Mouse (Mus musculus) urinary bladder, postnatal 25 days (tissue): ENCODE results near the gene Xlr3b.
"Not testable (repeated sequence)": the region's sequence is repeated elsewhere in the genome, so short reads cannot be mapped to it uniquely, and the experiment has no call there.

Source experiments
- DNase-seq: peaks from one replicate; pipeline ENCODE4 v3.0.0; 2022; ENCODE audit warnings: low spot score

The Xlr3b gene

DNA sequence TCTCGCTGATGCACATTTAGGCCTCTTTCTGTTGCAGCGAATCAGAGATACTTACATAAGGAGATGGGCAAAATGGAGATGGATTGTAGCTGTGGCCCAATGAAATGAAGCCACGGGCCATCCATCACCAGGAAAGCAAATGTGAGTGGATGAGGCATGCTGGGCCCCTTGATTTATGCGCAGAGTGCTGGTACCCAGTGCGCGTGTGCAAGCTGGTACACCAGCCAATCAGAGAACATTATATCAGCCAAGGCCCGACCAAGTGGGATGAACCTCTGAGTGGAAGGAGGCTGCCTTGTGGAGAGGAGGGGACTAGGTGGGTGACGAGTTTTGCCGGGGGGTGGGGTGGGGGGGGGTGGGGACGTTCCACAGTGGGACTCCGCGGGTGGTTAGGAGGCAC, at the start of gene Xlr3b:
TSS of gene Xlr3b (plus strand) at position 274 of the 400 bp plus-strand sequence.
- not testable (repeated sequence) for DNase-seq

DNA sequence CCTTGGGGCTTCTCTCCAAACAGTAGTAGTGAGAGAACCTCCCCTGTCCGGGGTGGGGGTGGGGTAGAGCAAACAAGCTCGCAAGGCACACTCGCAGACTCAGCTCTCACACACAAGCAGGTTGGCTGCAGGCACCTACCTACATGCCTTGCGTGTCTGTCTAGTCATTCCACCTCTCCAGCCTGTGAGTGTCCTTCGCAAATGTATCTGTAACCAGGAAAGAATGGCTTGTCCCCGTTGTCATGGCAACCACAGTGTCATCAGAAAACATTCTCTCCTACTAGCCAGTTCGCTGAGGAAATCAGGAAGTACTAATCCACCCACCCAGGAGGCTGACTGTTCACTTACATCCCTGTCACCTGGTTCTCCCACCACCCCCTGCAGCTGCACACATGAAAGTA, 48.8 kb upstream of the Xlr3b start:
- not testable (repeated sequence) for DNase-seq

DNA sequence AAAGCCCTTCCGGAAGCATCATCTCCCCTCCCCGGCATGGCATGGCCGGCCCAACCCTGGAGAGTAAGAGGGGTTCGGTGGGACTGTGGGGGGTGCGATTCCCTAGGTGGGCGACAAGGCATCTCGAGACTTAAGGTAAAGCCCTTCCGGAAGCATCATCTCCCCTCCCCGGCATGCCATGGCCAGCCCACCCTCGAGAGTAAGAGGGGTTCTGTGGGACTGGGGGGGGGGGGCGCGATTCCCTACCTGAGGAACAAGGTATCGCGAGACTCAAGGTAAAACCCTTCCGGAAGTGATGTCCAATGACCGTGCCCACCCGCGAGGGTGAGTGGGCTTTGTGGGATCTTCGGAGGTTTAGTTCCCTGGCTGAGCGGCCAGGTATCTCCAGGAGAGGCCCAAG, 43.5 kb upstream of the Xlr3b start, which contains the start of gene Xlr5b:
TSS of gene Xlr5b (plus strand) at position 301 of the 400 bp plus-strand sequence.
- DNase-seq: not testable (repeated sequence)

DNA sequence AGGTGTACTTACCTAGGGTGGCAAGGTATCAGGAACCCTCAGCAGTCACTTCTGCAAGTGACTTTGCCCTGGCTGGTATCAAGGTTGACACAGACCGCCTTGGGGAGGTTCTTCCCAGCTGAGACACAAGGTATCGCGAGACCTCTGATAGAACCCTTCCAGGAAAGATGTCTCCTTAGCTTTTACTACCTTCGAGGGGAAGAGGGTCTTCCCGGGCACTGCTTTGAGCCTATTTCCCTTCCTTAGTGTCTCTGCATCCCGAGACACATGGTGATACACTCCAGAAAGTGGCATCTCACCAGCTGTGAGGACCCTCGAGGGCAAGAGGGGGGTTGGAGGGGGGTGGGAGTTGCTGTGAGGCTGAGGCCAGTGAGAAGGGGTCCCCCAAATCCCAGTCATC, 42.7 kb upstream of the Xlr3b start, which contains the start of gene DXBay18:
TSS of gene DXBay18 (minus strand) at position 101 of the 400 bp plus-strand sequence.
- DNase-seq: not testable (repeated sequence)

DNA sequence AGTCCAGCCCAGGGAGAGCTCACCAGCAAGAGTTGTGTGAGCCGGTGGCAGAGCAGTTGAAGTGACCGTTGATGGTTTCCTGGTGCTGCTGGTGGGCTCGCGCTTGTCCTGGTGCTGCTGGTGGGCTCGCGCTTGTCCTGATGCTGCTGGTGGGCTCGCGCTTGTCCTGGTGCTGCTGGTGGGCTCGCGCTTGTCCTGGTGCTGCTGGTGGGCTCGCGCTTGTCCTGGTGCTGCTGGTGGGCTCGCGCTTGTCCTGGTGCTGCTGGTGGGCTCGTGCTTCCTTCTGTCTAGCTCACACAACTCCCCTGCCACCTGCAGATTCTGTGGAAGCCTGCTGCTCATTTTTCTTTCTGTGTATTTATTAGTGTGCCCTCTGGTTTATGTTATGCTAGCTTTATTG, 15.1 kb upstream of the Xlr3b start, which contains the start of gene Spin2d:
TSS of gene Spin2d (minus strand) at position 101 of the 400 bp plus-strand sequence.
- DNase-seq: not testable (repeated sequence)

DNA sequence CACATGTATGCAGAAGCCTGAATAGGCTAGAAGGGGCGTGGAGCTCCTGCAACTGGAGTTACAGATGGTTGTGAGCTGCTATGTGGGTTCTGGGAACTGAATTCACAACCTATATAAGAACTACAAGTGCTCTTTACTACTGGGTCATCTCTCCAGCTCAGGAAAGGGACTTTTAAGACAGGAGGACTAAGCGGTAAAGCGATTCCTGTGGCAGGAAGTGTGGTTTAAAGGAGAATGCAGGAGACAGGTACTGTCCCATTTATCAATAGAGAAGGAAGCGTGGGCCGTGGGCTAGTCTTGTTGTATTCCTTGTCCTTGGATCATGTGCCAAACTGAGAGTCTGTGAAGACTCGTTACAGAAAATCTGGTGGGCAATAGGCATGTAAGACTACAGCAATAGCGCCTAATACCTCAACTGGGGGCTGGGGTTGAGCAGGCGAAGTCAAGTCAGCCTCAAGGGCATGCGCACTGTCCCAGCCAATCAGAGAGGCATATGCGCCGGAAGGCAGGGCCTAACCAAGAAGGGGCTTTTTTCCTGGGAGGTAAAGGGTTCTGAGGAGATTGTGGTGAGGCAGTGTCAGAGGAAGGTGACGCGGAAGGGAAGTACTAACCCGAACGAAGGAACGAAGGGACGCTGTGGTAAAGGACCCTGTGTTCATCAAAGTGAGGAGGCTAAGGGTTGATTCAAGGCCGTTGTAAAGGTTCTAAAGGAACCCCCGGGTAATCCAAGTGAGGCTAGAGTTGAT, 22.0 kb downstream of the Xlr3b start, which contains the start of gene Xlr4b:
TSS of gene Xlr4b (plus strand) at position 515 of the 746 bp plus-strand sequence.
- not testable (repeated sequence) for DNase-seq

DNA sequence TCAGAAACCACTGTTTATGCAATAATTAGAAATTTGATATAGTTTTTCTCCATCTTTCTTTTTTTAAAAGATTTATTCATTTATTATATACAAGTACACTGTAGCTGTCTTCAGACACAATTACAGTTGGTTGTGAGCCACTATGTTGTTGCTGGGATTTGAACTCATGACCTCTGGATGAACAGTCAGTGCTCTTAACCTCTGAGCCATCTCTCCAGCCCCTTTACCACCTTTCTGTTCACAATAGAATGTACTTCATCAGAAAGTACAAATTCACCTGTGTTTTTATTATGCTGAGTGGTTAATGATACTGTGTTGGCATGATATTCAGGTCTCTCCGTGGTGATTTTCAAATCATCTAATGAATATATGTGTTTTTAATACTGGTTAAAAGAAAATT, 33.4 kb downstream of the Xlr3b start:
- no peak for DNase-seq

DNA sequence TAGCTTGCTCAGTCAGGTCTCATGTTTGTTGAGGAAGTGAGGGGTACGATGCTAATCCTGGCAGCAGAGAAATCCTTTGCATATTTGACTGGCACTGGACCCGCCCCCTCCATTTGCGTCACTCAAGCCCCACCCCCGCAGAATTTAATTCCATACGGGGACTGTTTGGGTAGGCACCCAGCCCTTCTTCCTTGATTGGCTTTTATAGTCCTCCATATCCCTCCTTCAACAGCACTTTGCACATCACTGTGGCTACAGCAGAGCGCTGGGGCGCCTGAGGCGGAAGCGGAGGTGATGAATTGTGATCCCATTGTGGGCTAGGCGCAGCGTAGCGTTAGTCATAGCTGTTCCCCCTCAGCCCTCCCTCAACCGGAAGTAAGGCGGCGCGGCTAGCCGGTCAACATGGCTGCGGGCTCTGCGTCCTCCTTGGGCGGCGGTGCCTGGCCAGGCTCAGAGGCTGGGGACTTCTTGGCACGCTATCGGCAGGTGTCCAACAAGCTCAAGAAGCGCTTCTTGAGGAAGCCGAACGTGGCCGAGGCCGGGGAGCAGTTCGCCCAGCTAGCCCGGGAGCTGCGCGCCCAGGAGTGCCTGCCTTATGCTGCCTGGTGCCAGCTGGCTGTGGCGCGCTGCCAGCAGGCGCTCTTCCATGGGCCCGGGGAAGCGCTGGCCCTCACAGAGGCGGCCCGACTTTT, 36.1 kb downstream of the Xlr3b start, which contains the start of gene F8a:
TSS of gene F8a (plus strand) at position 378 of the 692 bp plus-strand sequence.
- DNase-seq: peak; percentile 62

DNA sequence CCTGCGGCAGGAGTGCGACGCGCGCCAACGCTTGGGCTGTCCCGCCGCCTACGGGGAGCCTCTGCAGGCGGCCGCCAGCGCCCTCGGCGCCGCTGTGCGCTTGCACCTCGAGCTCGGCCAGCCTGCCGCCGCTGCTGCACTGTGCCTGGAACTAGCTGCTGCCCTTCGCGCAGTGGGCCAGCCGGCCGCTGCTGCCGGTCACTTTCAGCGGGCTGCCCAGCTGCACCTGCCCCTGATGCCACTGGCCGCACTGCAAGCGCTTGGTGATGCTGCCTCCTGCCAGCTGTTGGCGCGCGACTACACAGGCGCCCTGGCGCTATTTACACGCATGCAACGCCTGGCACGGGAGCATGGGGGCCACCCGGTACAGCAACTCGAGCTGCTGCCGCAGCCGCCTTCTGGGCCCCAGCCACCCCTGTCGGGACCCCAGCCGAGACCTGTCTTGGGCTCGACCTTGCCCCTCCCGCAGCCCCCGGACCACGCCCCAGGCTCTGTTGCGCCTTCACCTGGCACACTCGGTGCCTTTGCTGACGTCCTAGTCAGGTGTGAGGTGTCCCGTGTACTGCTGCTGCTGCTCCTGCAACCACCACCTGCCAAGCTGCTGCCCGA, 36.7 kb downstream of the Xlr3b start:
- DNase-seq: peak; percentile 27

DNA sequence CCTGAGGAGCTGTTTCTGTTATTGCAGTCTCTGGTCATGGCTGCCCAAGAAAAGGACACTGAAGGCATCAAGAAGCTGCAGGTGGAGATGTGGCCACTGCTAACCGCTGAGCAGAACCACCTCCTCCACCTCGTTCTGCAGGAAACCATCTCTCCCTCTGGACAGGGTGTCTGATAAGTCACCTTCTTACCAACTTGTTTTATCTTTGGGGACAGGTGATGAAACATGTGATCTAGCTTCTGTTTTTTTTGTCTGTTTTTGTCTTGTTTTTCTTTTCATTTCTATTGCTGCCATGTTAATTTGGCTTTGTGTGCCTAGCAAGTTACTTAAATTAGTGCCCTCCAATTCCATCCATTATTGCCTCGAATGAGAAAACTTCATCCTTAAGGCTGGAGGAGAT, 37.3 kb downstream of the Xlr3b start:
- no peak for DNase-seq

DNA sequence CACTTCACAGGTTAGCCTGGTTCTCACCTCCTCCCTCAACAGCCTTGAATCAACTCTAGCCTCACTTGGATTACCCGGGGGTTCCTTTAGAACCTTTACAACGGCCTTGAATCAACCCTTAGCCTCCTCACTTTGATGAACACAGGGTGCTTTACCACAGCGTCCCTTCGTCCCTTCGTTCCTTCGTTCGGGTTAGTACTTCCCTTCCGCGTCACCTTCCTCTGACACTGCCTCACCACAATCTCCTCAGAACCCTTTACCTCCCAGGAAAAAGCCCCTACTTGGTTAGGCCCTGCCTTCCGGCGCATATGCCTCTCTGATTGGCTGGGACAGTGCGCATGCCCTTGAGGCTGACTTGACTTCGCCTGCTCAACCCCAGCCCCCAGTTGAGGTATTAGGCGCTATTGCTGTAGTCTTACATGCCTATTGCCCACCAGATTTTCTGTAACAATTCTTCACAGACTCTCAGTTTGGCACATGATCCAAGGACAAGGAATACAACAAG, 50.9 kb downstream of the Xlr3b start, which contains the start of gene Xlr4c:
TSS of gene Xlr4c (minus strand) at position 310 of the 505 bp plus-strand sequence.
- not testable (repeated sequence) for DNase-seq
